Mouse (Mus musculus) lung, adult 18-20 months (tissue): Measurements from ENCODE around the gene Foxo4.

Experiments used
- DNase-seq, 2 experiments: peaks; one replicate each; pipeline ENCODE4 v3.0.0; 2022; ENCODE audit warnings: mixed read lengths in 2 of 2

The Foxo4 gene

DNA sequence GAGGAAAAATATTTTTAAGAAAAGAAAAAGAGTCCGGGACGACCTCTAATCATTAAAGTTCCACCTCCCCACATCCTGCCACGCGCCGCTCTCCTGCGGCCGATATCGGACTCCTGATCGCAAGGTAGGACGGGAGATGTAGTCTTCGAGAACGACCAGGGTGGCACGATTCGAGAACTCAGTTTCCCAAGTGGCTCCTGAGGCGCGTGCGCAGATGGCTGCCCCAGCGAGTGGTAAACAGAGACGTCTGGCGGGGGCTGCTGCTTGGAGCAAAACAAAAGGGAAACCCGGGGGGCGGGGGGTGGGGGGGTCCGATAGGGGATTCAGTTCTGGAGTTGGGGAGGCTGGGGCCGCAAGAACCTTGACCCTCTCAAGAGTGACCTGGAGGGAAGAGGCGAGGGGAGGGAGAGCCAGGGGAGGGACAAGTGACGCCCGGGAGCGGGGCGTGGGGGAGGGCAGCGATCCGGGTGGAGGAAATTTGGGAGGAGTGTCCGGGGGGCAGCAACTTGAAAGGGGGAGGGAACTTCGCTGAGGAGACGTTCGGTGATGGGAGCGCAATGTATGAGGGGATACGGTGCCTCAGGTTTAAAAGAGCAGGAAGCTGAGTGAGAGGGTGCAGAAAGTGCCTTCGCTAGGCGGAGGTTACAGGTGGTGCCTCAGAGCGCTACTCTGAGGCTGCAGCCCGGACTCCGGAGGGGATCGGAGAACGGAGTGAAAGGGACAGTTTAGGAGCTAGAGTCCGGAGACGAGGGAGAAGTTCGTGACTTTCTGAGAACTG is at the start of gene Foxo4:
Gene Foxo4 (plus strand): TSS at position 577 of the 778 bp plus-strand sequence.
- DNase-seq: peak; percentile 91 to 94

DNA sequence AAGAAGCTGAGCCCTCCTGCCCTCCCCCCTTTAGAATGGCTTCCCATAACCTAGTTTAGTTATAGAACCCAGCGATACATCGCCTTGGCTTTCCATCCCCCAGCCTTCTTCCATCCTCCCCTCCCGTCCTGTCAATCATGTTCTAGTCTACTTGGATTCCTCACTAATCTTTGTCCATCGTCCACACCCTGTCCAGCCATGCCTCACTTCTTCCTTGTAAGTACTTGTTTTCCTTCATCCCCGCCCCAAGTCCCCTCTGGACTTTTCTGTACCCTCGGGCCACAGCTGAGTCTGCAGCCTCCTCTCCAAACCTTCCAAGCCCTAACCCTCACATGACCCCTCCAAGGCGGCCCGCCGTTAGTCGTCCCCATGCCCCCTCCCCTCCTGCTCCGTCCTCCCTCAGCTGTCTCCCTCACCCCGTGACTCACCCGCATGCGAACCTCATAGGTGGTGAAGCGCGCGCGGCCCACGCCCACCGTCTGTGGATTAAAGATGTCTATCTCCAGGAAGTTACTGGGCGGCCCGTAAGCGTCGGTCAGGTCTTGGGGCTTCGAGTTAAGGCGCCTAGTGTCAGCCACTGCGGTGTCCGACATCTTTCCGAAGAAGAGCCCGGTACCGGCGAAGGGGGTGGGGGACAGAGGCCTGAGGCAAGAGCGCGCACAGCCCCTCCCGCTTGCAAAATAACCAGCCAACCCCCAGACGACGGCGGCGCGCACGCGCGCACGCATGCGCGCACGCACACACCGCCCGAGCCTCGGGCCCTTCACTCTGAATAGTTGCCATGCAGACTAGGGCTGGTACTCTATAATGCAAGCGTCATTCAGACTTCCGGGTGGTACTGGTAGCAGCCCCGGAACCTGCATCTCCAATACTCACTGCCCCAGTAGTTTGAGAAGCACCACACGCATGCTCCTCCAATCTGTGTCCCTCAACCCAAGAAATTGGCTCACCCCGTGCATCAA is 32.2 kb upstream of the Foxo4 start, which contains the start of gene Snx12:
Gene Snx12 (minus strand): TSS at position 730 of the 962 bp plus-strand sequence.
- DNase-seq: peak; percentile 88 to 89

GRCm38 (mm10) chrX:101222796-101223162 is 31.5 kb upstream of the Foxo4 start:
- DNase-seq: no peak

- no peak for DNase-seq
Measured at GRCm38 (mm10) chrX:101245011-101245410, 9.3 kb upstream of the Foxo4 start.

DNA sequence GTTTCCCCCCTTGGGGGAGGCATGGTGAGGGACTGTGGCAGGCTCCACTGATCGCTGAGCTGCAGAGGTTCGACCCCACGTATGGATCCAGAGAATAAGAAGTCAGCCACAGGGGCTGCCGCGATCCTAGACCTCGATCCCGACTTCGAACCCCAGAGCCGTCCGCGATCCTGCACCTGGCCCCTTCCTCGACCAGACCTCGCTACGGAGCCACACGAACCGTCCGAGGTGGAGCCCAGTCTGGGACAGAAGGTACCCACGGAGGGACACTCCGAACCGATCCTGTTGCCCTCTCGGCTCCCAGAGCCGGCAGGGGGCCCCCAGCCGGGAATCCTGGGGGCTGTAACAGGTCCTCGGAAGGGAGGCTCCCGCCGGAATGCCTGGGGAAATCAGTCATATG is 412 bp downstream of the Foxo4 start:
- peak in 1 of 2 experiments; percentile 3 for DNase-seq

- DNase-seq: peak in 1 of 2 experiments; percentile 13
Measured at GRCm38 (mm10) chrX:101256603-101257002, 2.3 kb downstream of the Foxo4 start.

DNA sequence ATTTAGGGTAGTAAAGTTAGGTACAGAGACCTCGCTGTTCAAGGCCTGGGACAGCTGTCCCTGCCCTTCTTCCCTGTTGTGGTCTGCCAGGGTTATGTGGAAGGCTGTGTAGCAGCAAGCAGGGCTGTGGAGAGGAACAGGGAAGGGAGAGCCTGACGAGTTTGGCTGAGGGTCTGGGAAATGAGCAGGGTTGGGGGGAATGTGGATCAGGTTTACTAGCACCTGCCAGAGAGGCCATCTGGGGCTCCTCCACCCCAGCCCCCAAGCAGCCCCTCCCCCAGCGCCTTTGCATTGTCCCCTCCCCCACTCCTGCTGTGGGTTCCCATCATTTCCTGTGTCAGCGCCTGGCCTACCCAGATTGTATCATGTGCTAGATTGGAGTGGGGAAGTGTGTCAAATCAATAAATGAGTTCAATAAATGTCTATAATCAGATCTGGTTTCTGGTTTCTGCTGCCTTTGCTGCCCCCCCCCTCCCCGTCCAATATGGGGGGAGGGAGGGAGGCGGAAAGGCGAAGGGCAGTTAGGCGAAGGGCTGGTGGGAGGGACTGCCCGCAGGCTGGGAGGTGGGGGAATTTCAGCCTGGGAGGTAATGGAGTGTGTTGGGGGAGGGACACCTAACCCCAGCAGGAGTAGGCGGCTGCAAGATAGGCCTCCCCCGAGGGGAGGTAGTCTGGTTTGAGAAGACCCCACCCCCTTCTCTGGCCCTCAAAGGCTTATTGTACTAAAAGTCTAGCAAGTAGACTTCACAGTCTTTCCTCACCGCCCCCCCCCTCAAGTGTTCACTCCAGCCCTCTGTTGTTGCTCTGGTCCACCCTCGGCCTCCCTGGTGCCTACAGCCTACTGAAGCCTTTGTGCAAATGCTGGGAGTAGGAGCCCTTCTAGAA is 6.4 kb downstream of the Foxo4 start:
- no peak for DNase-seq

- no peak for DNase-seq
Measured at GRCm38 (mm10) chrX:101263892-101264291, 9.6 kb downstream of the Foxo4 start, which contains the start of gene Gm614. Gm614 (minus strand) TSS chrX:101263992.

DNA sequence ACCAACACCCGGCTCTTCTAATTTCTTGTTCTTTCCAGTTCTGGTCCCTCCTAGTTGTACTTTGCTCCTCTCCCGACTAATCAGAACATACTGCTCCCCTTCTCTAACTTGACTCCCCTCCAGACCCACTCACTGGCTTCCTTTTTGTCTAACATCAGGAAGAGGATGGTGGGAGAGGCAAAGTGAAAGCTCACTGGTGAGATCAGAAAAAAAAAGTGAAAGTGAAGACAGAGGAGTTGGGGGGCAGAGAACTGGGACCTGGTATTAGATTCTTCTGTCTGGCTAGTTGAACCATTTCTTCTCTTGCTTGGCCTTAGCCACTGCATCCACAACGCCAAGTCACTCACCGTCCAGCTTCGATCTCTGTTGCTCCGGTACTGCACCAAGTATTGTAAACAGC is 12.3 kb downstream of the Foxo4 start:
- DNase-seq: no peak

GRCm38 (mm10) chrX:101268025-101268754 is 13.9 kb downstream of the Foxo4 start, which contains the start of gene Il2rg:
Il2rg (minus strand) TSS chrX:101268255.
- DNase-seq: peak in 1 of 2 experiments; percentile 14

DNA sequence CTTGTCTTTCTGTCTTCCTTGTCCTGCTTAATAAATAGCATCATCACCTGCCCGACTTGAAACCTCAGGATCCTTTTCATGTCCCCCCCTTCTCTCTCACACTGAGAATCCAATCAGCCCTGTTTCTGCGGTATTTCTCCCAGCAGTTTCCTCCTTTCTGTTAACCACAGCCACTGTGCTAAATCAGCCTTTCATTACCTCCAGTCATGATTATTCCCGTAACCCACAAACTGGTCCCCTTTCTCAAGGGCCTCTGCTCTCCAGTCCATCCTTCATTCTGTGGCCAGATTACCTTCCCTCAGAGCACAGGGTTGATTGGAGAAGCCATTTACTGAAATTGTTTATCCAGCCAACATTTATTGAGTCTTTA is 14.4 kb downstream of the Foxo4 start, which contains the start of gene Gm20489:
Gene Gm20489 (minus strand): TSS at position 269 of the 370 bp plus-strand sequence.
- DNase-seq: no peak

DNA sequence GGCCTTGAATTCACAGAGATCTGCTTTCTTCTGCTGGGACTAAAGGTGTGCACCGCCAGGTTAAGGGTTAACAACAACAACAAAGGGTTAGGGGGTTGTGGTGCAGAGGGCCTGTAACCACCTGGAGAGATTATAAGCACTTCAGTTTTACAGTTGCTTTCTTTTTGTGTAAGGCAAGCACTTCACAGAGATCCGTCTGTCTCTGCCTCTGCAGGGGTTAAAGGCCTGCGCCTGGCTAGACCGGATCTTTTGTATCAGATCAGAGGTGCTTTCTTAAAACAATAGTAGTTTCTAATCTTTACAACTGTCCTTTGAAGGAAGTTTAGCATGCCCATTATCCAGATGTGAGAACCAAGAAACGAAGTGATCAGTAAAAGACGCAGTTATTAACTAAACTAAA is 19.1 kb downstream of the Foxo4 start:
- DNase-seq: no peak

- DNase-seq: peak; percentile 93 to 95
Measured at GRCm38 (mm10) chrX:101273875-101274738, 19.8 kb downstream of the Foxo4 start, which contains the start of gene Med12. Med12 (plus strand) TSS chrX:101274030.

- DNase-seq: no peak
Measured at GRCm38 (mm10) chrX:101282813-101283212, 28.5 kb downstream of the Foxo4 start.

- peak; percentile 48 to 50 for DNase-seq
Measured at GRCm38 (mm10) chrX:101285534-101285933, 31.2 kb downstream of the Foxo4 start.

DNA sequence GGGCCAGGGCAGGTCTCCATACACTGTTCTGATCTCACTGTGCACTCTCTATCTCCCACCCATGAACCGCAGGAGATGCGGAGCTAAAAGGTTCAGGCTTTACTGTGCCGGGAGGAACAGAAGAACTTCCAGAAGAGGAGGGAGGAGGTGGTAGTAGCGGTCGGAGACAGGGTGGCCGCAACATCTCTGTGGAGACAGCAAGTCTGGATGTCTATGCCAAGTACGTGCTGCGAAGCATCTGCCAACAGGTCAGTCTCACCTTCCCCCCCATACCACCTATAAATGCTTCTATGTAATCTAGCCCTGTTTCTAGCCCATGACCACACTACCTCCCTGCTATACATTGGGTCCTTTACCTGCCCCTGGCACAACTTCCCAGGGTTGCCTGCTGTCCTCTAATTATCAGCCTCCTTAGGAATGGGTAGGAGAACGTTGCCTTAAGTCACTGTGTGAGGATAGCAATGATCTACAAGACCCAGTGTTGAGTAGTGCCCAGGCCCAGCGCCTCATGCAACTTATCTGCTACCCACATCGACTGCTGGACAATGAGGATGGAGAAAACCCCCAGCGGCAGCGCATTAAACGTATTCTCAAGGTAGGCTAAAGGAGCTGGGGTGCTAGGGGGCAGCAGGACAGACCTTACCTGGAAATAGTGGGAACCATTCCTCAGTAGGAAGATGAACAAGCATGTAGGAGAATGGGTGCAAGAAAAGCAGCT is 31.8 kb downstream of the Foxo4 start:
- DNase-seq: no peak

GRCm38 (mm10) chrX:101287543-101287942 is 33.2 kb downstream of the Foxo4 start:
- no peak for DNase-seq

GRCm38 (mm10) chrX:101288432-101288831 is 34.1 kb downstream of the Foxo4 start:
- no peak for DNase-seq

DNA sequence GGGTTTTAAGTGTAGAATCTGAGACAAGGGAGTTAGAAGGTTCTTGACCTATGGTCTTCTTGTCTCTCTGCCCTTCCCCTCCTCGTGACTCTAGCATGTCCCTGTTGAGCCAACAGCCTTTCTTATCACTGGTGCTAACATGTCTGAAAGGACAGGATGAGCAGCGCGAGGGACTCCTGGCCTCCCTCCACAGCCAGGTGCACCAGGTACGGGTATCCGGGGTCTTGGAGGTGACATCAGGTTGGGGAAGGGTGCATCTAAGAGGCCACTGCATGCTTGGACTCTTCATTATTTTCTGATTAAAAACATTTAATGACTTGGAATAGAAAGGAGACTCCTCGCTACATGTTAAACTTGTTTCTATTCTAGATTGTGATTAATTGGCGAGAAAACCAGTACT is 34.7 kb downstream of the Foxo4 start:
- DNase-seq: no peak

- no peak for DNase-seq
Measured at GRCm38 (mm10) chrX:101290111-101290510, 35.8 kb downstream of the Foxo4 start.
